Mouse (Mus musculus): Measurements from ENCODE around the gene Rab9b.

DNA sequence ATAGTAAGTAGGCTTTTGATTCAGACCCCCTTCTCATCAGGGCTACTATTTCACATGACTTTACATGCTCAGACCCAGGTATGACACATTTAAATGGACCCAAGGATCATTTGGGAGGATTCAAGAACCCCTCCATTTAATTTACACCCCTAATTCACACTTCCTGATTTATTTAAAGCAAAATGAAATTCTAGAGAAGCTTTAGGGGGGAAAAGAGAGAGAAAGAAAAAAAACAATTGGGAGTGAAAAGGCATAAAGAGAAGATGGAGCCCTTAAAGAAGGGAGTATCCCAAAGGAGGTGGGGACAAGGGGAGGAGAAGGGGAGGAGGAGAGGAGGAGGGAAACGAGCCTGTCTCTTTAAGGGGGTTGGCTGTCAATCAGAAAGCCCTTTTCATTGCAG lies 46.2 kb downstream of the Rab9b start, which contains the start of gene Plp1:
- TF ChIP-seq CTCF (IDR thresholded peaks at IDR 0.05; ENCODE audit: borderline replicate concordance, extremely low read depth, insufficient read depth, insufficient read length) (no peak), POLR2A (IDR thresholded peaks at IDR 0.05; ENCODE audit: borderline replicate concordance, extremely low read depth, insufficient read depth, insufficient read length, poor library complexity, severe bottlenecking) (no peak)
